Mouse (Mus musculus) forebrain, embryonic 14.5 days (tissue): ENCODE measurements at regions not wholly inside any gene's neighbourhood (a gene's known extent, or its start where the extent isn't known, plus 50 kb on each side); places are given as distances from the start of the nearest gene placed in this dataset.

Source experiments
- ATAC-seq: fragments of 200-750 bp; cut with Nextera tagmentation; 2 replicates; pipeline ENCODE4 v1.8.0; 2017; ENCODE audit warnings: mild to moderate bottlenecking, moderate library complexity
- DNase-seq: peaks from one replicate; pipeline ENCODE4 v3.0.0-alpha.2; 2015; ENCODE audit warnings: low spot score
- H3K27ac ChIP-seq: fragments of 300-500 bp; sonication (generic); 2 replicates; pipeline ENCODE4 v1.5.1; 2014; ENCODE audit warnings: low read depth, mild to moderate bottlenecking, control low read depth, low read length, moderate library complexity
- H3K27me3 ChIP-seq: fragments of 300-500 bp; sonication (generic); replicated peaks from 2 replicates; pipeline ENCODE4 v1.6.1; 2014; ENCODE audit warnings: low read length, control low read depth, mixed read lengths; ENCODE audit not compliant: control insufficient read depth, insufficient read depth
- H3K36me3 ChIP-seq: fragments of 300-500 bp; sonication (generic); 2 replicates; pipeline ENCODE4 v1.6.1; 2014; ENCODE audit warnings: low read length, control low read depth; ENCODE audit not compliant: control insufficient read depth, insufficient read depth
- H3K4me1 ChIP-seq: fragments of 300-500 bp; sonication (generic); 2 replicates; pipeline ENCODE4 v1.6.1; 2014; ENCODE audit warnings: antibody characterized with exemption, low read length, control low read depth; ENCODE audit not compliant: control insufficient read depth, insufficient read depth
- H3K4me2 ChIP-seq: fragments of 300-500 bp; sonication (generic); 2 replicates; pipeline ENCODE4 v1.6.1; 2014; ENCODE audit warnings: mild to moderate bottlenecking, control low read depth, low read length
- H3K4me3 ChIP-seq: fragments of 300-500 bp; sonication (generic); 2 replicates; pipeline ENCODE4 v1.5.1; 2014; ENCODE audit warnings: low read depth, low read length, control low read depth
- H3K9ac ChIP-seq: fragments of 300-500 bp; sonication (generic); 2 replicates; pipeline ENCODE4 v1.6.1; 2014; ENCODE audit warnings: mild to moderate bottlenecking, low read length, control low read depth, moderate library complexity
- H3K9me3 ChIP-seq: fragments of 300-500 bp; sonication (generic); replicated peaks from 2 replicates; pipeline ENCODE4 v1.6.1; 2016; ENCODE audit warnings: low read length, control low read depth, mixed read lengths; ENCODE audit not compliant: control insufficient read depth
- WGBS: fragments of 180-500 bp; shearing (Covaris S2); extraction: QIAGEN DNeasy Blood & Tissue Kit; methylation state at CpG from one replicate; pipeline ENCODE4 v1.1.7; 2014; 5-methylcytosine and 5-hydroxymethylcytosine counted together

DNA sequence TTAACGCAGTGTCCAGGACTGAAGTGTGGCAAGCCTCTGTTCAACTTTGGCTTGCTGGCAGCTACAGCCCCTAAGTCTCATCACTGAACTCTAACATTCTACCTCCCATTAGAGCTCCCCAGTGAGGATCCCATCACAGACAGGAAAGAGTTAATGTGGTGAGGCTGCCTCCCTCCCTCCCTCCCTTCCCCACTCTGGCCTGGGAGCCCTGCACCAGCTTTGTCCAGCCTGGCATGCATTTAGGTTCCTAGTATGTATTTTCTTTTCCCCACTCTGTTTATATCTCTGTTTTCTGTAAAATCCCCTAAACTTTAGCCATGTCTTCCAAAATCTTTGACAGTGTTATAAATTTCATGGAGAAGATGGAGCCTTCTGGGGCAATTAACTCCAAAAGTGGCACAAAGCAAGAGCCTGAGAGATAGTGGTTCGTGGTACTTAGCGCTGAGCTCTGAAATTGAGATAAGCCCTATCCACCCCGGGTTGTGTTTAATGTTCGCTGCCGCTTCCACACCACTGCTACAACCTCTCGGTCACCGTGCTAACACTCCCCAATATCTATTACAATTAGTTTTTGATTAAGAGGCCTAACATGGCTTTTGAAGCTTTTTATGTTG lies 130.1 kb upstream of the Nr2f2 start:
- WGBS = 48% methylated on average over 8 of the region's 8 CpGs
- no peak overlapping the region for H3K9ac ChIP-seq
- H3K9me3 ChIP-seq = no peaks in the 10 kb centered on the region
- H3K4me3 ChIP-seq = no peak overlapping the region
- ATAC-seq = no peak
- no peak for DNase-seq
- no peaks in the 10 kb centered on the region for H3K36me3 ChIP-seq
- no peaks in the 10 kb centered on the region for H3K4me1 ChIP-seq
- H3K4me2 ChIP-seq = no peak overlapping the region
- no peaks in the 10 kb centered on the region for H3K27me3 ChIP-seq
- H3K27ac ChIP-seq = no peak overlapping the region

DNA sequence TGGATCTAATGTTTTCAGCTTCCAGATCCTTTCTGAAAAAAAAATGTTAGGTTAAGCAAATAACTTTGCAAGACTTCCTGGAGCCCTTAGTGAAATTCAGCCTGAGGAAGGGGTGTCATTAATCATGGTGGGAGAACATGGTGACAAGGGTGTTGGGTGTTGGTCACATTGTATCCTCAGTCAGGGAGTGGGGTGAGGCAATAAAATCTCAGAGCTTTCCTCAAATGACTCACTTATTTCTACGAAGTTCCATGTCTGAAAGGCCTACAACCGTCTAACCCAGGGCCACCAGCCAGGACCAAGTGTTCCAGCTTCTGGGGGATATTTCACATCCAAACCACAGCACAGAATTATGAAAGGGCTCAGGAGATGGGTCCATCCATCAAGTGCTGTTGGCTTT lies 117.7 kb upstream of the Nr2f2 start:
- Histone ChIP-seq H3K27me3 (no peaks in the 10 kb centered on the region), H3K36me3 (no peaks in the 10 kb centered on the region), H3K9ac (no peak overlapping the region), H3K9me3 (no peaks in the 10 kb centered on the region), H3K4me2 (no peak overlapping the region), H3K4me1 (no peaks in the 10 kb centered on the region), H3K4me3 (no peak overlapping the region), H3K27ac (no peak overlapping the region)
- ATAC-seq (no peak), DNase-seq (no peak)
- 90% methylated on average over 2 of the region's 2 CpGs for WGBS

DNA sequence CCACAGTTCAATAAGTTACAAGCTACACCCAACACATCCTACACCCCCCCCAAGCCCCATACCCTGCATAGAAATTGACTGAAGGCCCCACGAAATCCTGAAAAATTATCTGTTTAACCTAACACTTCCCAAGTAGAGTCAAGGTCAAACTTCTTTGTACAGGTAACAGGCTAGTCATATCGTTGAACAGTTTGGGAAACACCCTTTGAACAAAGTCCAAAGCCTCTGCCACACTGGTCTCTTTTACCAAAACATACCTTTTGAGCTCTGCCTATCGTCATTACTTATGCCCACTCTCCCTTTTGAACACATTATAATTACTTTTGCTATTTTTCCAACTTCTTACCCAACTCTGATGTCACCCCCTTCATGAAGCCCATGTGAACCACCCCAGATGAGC lies 117.0 kb upstream of the Nr2f2 start:
- ATAC-seq (no peak), DNase-seq (no peak)
- Histone ChIP-seq H3K9ac (no peak overlapping the region), H3K27me3 (no peaks in the 10 kb centered on the region), H3K4me2 (no peak overlapping the region), H3K9me3 (no peaks in the 10 kb centered on the region), H3K36me3 (no peaks in the 10 kb centered on the region), H3K4me3 (no peak overlapping the region), H3K27ac (no peak overlapping the region), H3K4me1 (no peaks in the 10 kb centered on the region)
- WGBS = 86% methylated on average over 3 of the region's 3 CpGs

DNA sequence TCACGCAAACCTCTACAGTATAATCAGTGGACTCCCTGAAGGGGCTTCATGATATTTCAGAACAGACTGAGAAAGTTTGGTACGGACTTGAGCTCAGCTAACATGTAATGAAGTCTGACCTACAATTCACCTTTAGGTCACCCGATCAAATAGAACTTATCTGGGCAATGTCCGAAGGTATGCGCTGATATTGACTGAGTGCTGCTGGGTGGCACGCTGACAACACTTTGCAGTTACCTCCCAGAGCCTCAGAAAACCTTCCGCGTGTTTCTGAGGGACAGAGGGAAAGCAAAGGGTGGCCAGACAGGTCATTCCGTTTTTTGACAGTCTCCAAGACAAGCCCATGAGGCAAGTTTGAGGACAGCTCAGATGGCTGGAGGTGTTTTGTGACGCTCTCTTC lies 115.3 kb upstream of the Nr2f2 start:
- Histone ChIP-seq H3K36me3 (no peaks in the 10 kb centered on the region), H3K4me1 (no peaks in the 10 kb centered on the region), H3K9me3 (no peaks in the 10 kb centered on the region), H3K4me3 (no peak overlapping the region), H3K27me3 (no peaks in the 10 kb centered on the region), H3K27ac (no peak overlapping the region), H3K4me2 (no peak overlapping the region), H3K9ac (no peak overlapping the region)
- no peak for DNase-seq
- no peak for ATAC-seq
- 90% methylated on average over 10 of the region's 10 CpGs for WGBS

DNA sequence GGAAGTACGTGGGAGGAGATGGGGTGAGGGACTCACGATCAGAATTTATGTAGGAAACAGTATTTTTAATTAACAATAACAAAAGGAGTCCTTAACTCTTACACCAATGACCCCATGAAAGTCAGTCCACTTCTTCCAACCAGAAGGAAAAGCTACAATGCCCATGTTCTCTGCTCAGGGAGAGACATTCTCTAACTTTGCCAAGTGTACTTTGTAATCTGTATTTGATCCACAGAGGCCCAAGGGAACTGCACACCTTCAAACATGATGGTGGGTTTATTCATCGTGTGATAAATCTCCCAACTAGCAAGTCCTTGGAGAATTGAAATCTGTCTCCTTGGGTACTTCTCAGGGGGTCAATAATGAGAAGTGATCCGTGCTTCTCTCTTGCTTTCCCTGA lies 106.3 kb upstream of the Nr2f2 start:
- no peak overlapping the region for H3K4me2 ChIP-seq
- no peaks in the 10 kb centered on the region for H3K27me3 ChIP-seq
- H3K36me3 ChIP-seq = no peaks in the 10 kb centered on the region
- no peak overlapping the region for H3K27ac ChIP-seq
- no peaks in the 10 kb centered on the region for H3K4me1 ChIP-seq
- H3K9me3 ChIP-seq = no peaks in the 10 kb centered on the region
- no peak overlapping the region for H3K4me3 ChIP-seq
- 84% methylated on average over 4 of the region's 4 CpGs for WGBS
- ATAC-seq = no peak
- no peak for DNase-seq
- no peak overlapping the region for H3K9ac ChIP-seq

DNA sequence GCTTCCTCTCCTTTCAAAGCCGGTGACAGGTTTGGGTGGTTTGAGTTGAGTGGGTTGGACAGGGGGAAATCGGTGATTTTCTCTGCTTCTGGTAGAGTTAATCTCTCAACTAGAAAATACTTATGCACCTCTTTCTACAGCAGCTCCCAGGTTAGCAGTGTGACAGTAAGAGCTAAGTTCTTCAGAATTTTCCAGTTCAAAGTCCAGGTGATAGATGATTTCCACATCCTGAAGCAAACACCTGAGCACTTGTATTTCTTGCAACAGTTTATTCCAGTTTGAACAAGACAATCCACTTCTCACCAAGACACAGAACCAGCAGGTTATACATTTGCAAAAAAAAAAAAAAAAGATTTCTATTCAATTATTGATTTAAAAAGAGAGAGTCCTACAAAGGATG lies 104.0 kb upstream of the Nr2f2 start:
- Histone ChIP-seq H3K36me3 (no peaks in the 10 kb centered on the region), H3K4me3 (no peak overlapping the region), H3K4me1 (no peaks in the 10 kb centered on the region), H3K27ac (no peak overlapping the region), H3K4me2 (no peak overlapping the region), H3K9ac (no peak overlapping the region), H3K27me3 (no peaks in the 10 kb centered on the region), H3K9me3 (no peaks in the 10 kb centered on the region)
- ATAC-seq = no peak
- WGBS = 92% methylated on average over 2 of the region's 2 CpGs
- DNase-seq = no peak

DNA sequence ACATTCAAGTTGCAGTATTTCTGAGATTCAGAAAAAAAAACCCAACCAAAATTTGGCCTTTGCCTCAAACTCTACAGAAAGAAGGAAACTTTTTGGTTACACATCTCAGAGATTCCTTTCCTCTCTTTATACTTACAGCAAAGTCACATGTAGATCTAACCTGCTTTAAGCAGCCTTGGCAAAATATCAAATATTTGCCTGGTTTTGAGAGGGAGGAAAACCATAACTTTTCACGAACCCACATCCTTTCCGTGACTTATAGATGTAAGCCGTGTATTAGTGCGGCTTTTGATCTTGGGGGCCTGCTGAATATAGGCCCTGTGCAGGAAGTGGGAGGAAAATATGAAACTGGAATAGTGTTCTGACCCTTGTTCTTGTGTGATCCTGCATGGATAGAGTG lies 95.6 kb upstream of the Nr2f2 start:
- no peak overlapping the region for H3K4me3 ChIP-seq
- H3K4me2 ChIP-seq = no peak overlapping the region
- no peak overlapping the region for H3K9ac ChIP-seq
- no peaks in the 10 kb centered on the region for H3K27me3 ChIP-seq
- H3K4me1 ChIP-seq = no peaks in the 10 kb centered on the region
- H3K27ac ChIP-seq = no peak overlapping the region
- 96% methylated on average over 4 of the region's 4 CpGs for WGBS
- no peak for ATAC-seq
- no peaks in the 10 kb centered on the region for H3K36me3 ChIP-seq
- H3K9me3 ChIP-seq = no peaks in the 10 kb centered on the region
- no peak for DNase-seq

DNA sequence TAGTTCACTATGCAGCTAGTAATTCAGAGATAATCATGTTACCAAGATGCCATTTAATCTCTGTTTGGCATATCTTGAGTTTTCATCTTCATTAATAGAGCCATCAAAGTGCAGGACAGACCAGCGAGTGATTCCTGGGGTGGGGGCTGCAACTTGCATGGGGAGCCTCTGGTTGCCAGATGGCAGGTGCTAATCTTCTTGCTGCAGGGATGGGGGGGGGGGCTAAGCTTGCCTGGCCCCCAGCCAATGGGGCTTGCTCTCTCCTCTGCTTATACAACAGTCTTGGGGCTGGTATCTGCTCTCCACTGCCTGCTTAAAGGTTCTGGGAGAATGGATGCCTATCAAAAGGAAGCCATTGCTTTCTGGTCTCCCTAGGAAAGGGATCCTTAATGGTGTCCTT lies 88.0 kb upstream of the Nr2f2 start:
- H3K9ac ChIP-seq = no peak overlapping the region
- no peak overlapping the region for H3K4me3 ChIP-seq
- no peak overlapping the region for H3K27ac ChIP-seq
- ATAC-seq (peak; percentile 50; the same call in 1 of the 2 replicates), DNase-seq (peak; percentile 13)
- no peaks in the 10 kb centered on the region for H3K4me1 ChIP-seq
- no peaks in the 10 kb centered on the region for H3K27me3 ChIP-seq
- no peaks in the 10 kb centered on the region for H3K36me3 ChIP-seq
- no peaks in the 10 kb centered on the region for H3K9me3 ChIP-seq
- H3K4me2 ChIP-seq = no peak overlapping the region
- WGBS = 52% methylated on average over 1 of the region's 1 CpGs

DNA sequence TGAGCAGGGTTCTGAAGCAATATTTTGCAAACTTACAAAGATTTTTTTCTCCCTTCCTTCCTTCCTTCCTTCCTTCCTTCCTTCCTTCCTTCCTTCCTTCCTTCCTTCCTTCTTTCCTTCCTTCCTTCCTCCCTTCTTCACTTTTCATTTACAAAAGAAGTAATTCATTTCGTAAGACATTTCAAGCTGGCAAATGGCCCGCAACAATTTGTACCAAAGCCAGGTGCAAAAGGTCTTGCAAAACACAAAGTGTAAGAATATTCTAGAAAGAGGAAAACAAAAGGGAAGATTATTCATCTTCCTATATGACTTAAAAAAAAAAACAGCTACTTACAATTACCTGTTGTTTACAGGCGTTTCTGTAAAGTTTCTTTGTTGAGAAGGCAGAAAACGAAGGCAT lies 86.3 kb upstream of the Nr2f2 start:
- Histone ChIP-seq H3K9ac (no peak overlapping the region), H3K4me3 (no peak overlapping the region), H3K27ac (no peak overlapping the region), H3K9me3 (no peaks in the 10 kb centered on the region), H3K4me1 (no peaks in the 10 kb centered on the region), H3K36me3 (no peaks in the 10 kb centered on the region), H3K27me3 (no peaks in the 10 kb centered on the region), H3K4me2 (no peak overlapping the region)
- 51% methylated on average over 4 of the region's 4 CpGs for WGBS
- DNase-seq = no peak
- ATAC-seq = no peak
